Mouse (Mus musculus): ENCODE measurements around the gene Tspo2.
A peak's percentile ranks its signal among the peaks of the same experiment; 100 is the strongest.
"Not testable (repeated sequence)": the region's sequence is repeated elsewhere in the genome, so short reads cannot be mapped to it uniquely, and the experiment has no call there.

Gene Tspo2

DNA sequence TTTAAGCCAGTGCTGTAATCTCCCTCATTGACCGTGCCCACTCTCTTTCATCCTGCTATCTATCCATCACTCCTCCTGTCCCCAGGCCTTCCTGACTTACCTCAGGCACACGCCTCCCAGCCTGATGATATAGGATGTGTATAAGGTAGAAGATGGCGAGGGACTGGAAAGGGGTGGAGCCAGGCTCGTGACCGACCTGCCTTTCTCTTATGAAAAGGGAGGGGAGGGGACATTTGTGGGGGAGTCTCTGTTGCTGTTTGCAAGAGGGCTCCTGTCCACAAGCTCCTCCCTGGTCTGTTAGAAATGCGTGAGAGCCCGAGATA is at the start of gene Tspo2:
TSS of gene Tspo2 (minus strand) at position 170 of the 323 bp plus-strand sequence.
- DNase-seq (ENCODE audit: inconsistent ontology term) = no peak

DNA sequence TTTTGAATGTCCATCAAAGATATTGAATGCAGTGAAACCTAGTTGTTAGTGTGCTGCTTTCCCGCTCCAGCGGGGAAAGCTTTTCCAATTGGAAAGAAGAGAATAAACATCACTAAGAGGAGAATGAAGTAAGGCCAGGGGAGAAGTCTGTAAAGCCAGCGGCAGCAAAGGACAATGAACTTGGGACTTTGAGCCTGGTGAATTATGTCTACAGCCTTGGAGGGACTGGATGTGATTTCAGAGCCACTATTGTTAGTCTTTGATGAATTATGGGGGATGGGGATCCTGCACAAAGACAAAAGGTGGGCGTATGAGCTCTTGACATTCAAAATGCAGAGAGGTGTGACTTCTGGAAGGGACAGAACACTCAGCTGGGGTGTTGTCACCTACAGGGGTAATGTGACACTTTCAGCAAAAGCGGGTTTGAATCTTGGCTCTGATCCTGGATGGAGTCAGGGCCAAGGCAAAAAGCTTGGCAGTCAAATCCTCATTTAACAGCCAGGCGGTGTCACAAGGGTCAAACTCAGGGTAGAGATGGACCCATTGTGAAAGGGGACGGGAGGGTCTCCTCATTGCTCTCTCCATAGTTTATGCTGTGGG is 49.6 kb upstream of the Tspo2 start:
- DNase-seq (ENCODE audit: inconsistent ontology term) = no peak

DNA sequence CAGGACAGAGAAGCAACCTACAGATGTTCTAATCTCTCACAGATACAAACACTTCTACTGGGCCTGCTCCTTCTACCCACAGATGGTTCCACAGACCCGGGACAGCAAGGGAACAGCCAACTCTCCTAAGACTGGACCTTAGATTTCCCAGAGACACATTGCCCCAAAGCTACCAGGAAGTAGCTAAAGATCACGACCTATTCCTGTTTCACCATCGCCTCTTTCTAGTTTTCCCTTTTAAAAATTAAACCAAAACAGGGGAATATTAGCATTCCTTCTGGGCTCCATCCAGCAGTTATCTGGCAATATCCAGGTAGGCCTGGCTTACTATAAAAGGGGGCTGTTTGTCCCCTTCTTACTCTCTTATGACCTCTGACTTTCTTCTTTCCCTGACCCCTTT is 46.7 kb upstream of the Tspo2 start:
- DNase-seq (ENCODE audit: inconsistent ontology term) = no peak

DNA sequence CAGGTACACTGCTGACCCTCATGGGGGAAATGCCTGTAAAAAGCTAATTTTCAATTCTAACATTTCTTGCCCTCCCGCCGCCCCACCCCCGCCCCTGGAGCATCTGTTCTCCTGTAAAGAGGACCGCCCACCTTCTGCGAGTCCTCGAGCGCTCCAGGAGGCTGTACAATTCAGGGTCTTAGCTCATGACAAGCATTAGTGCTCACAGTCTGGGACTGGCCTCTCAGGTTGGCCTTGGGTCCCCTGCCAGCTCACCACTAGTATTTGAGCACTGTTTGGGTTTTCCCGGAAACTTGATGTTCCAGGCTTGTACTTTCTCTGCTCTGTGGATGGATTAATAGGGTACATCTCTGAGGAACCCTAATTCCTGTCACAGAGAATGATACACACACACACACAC is 42.7 kb upstream of the Tspo2 start:
- no peak for DNase-seq (ENCODE audit: inconsistent ontology term)

DNA sequence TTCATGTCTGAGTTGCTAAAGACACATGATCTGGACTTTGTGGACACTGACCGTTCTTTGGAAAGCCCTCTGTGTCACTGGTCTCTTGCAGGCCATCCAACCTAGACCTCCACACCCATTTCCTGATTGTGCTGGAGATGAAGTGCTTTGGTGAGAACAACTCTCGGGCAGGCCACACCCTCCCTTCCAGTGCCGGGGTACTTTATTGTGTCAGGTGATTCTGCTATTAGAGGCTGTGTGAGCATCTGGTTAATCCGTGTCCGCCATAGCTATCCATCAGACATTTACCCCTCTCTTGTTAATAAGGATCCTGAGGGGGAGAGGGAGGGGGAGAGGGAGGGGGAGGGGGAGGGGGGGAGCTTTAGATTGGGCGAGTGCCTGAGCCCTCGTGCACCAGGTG is 42.3 kb upstream of the Tspo2 start:
- DNase-seq (ENCODE audit: inconsistent ontology term) = no peak

DNA sequence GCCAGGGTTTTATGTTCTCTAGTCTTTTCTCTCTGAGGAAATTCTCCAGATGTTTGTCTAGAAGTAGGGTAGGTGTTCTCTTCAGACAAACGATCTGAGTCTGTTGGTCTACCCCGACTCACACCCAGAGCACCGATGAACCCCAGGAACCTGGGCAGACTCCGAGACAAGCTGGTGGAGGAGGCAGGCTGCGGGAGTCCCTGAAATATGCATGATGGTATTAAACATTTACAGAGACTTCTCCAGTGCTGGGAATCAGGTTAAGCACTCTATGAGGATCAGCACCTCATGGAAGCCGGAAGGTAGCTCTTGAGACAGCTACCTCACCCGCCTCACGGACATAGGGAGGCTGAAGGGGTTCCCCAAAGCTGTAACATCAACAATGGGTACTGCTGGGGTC is 41.3 kb upstream of the Tspo2 start:
- no peak for DNase-seq (ENCODE audit: inconsistent ontology term)

DNA sequence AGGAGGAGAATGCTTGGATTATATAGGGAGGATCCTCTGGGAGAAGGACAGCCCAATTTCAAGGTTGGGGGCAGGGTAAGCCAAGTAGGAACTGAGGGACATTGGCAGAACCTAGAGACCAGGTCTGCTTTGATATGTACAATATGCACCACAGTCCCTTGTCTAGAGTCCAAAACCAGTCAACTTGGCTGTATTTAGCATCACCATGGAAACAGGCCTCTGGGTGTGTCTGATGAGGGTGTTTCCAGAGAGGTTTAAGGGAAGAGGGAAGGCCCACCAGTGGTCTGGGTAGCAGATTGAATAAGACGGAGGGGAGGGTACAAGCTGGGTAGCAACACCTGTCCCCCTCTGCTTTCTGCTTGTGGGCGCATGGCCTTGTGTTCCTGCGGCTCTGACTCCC is 38.1 kb upstream of the Tspo2 start:
- DNase-seq (ENCODE audit: inconsistent ontology term) = no peak

DNA sequence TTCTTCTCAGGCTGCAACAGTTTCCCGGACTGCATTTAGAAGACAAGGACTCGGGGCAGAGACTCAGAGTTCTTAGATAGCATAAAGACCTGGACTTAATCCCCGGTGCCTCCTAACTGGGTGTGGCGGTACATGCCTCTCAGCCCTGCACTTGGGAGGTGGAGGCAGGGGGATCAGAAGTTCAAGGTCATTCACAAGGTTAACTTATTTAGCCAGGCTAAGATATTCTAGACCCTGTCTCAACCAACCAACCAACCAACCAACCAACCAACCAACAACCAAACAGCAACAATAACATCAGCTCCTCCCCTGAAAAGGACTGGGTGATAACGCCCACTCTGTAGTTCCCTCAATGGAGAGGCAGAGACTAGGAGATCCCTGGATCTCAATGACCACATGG is 32.9 kb upstream of the Tspo2 start:
- DNase-seq (ENCODE audit: inconsistent ontology term) = no peak

DNA sequence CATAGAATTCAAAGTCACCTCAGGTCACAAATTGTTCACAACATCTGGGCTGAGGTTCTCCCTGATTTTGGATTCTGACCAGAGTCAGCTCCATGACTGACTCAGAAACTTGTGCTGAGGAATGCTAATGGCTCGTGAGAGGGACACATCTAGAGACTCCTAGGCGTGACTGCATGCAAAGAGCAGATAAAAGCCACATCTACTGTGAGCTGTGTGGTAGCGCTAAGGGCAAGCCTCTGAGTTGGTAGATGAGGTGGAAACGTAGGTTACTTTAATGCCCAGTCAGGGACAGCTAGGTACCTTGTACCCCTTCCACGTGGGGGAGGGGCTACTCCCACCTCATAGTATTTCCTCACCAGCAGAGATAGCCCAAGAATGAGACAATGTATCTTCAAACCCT is 32.4 kb upstream of the Tspo2 start:
- no peak for DNase-seq (ENCODE audit: inconsistent ontology term)

DNA sequence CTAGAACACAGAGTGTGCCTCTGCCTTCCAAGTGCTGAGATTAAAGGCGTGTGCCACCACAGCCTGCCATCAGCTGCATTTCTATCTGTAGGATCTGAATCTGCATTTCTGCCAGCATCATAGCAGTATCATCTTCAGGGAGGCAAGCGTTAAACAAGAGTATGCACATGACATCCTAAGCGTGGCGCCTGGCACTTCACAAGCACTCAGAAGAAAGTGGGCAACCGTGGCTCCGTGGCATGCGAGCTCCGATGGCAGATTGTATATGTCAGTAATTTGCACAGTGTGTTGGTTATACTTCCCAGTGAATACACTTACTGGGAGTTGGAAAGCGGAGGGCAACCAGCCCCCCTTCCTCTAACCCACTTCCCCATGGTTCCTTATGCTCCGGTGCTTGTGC is 28.6 kb upstream of the Tspo2 start:
- DNase-seq (ENCODE audit: inconsistent ontology term) = no peak

DNA sequence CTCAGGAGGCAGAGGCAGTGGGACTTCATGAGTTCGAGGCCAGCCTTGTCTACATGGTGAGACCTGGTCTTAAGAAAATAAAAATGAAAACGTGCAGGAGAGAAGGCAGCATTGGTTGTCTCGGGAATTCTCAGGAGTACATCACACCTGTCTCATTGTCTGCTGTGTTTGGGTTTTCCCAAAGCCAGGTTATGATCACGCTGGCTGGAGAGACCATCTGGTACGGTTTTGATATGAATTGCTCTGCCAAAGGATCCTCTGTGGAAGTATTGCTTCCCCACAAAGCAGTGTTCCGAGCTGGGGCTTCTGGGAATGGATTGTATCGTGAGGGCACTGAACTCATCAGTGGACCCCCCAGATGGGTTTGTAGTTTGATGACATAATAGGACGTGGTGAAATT is 24.1 kb upstream of the Tspo2 start:
- no peak for DNase-seq (ENCODE audit: inconsistent ontology term)

DNA sequence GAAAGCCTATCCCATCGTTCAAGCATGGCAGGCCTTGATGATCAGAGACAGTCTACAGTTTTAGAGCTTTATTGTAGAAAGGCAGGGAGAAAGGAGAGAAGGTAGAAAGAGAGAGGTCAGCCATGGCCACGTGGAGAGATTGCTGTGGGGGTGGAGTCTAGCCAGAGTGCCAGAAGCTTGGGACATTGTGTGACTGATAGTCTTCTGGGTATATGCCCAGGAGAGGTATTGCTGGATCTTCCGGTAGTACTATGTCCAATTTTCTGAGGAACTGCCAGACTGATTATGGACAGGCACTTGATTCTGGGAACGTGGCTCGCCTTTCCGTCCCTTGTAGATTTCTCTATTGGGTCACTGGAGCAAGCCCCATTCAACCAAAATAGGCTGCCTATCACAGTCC is 23.0 kb upstream of the Tspo2 start:
- DNase-seq (ENCODE audit: inconsistent ontology term) = not testable (repeated sequence)

DNA sequence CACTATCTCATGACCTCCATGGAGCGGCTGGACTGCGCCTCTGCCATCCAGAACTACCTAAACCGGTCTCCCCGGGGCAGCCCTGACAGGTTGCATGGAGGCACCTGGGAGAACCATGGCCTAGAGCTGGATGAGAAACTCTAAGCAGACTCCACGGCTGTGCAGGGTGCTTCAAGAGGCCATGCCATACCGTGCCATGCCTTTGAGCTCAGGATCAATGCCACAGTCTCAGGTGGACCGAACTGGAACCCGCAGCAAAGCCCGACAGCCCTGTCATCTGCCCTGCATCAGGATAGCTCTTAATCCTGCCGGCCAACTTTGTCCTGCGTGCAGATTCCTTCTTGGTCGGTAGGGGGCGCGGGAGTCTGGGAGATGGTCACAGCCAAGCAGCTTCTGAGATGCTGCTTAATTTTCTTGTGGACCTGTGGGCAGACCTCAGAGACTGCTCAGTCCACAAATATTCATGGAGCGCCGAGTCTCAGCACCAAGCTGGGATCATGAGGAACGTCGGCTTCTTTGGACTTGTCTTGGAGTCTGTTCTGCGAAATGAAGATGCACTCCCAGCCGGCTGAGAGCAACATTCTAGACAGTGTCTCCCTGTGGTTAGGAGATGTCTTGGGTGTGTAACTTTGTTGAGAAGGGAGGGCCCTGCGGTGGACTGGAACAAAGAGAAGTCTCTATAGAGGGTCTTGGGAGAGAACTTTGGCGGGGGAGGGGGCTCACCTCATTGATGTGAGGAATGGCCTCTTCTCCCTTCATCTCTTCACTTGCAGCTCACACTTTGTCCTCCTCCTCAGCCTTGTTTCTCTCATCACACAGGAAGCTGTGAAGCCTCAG is 16.3 kb upstream of the Tspo2 start:
- DNase-seq (ENCODE audit: inconsistent ontology term) = peak; percentile 78

DNA sequence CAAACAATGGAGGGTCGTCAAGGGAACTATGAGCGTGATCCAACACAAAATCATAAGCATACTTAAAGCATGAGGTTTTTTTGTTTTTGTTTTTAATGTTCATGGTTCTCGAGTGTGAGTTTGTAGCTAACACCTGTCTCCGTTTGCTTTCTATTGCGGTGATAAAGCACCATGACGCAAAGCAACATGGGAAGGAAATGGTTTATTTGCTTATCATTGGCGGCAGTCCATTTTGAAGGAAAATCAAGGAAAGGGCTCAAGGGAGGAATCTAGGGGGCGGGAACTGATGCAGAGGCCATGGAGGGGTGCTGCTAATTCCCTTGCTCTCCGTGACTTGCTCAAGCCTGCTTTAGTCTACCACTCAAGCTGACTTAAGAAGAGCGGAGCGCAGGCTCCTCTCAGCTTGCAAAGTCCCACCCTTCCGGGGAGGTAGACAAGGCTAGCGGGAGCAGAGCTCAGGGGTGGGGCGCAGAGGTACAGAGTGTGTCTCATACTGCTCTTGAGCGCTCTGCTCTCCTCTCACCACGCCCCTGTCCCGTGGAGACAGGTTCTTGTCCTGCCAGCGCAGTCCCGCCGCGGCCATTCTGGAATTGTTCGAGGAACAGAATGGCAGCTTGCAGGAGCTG is 15.6 kb upstream of the Tspo2 start:
- no peak for DNase-seq (ENCODE audit: inconsistent ontology term)

DNA sequence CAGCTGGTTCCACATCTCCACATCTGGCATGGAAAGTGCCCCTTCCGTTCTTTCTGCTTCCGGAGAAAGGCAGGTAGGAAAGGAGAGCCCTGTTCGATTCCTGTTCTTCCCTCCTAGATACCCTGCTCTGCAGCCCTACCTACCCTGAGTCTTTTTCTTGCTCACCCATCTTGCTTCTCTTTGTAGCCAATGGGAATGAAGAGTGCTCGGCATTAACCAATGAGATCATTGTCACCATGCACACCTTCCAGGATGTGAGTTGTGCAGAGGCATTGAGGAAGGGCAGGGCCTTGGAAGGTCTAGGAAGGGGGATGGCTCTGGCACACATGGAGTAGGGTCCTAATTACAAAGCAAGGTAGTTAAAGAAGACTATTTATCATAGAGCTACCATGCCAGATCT is 12.1 kb upstream of the Tspo2 start:
- DNase-seq (ENCODE audit: inconsistent ontology term) = no peak

DNA sequence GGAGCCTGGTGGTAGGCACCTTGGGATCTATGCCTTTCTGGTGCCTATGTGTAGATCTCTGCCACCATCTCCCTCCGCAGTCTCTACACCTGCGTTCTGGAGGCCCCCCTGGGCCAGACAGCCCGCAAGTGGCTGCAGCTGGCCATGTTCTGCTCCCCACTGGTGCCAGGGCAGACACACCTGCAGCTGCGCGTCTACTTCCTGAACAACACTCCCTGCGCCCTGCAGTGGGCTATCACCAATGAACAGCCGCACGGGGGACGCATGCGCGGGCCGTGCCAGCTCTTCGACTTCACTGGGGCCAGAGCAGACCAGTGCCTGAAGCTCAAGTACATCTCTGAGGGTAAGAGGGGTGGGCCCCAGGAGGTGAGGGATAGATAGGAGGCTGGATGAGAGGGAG is 10.8 kb upstream of the Tspo2 start:
- DNase-seq (ENCODE audit: inconsistent ontology term) = no peak

DNA sequence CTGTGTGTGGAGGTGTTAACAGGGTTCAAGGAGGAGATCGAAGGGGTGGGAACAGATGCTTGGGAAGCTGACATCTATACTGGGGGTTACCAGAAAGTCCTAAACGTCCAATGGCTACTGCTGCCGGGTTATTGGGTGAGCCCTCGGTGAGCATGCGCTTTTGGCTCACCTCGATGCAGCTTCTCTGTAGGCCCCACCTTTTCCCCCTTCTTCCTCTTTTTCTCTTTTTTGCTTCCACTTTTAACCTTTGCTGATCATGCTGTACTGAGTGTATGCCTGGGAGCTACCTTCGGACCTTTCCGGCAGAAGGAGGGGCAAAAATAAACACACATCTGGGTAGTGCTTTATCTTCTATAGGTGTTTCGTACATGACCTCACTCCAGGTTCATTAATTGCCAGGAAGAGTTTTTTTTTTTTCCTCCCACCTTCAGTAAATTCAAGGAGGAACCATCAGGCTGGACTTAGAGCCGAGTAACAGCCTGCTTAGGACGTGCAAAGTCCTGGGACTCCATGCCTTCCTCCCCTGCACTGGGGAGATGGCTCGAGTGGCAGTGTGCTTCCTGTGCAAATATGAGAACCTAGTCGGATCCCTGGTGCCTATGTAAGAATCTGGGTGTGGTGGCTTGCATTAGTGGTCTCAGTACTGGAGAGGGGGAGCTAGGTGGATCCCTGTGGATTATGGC is 6.8 kb upstream of the Tspo2 start:
- DNase-seq (ENCODE audit: inconsistent ontology term) = no peak

DNA sequence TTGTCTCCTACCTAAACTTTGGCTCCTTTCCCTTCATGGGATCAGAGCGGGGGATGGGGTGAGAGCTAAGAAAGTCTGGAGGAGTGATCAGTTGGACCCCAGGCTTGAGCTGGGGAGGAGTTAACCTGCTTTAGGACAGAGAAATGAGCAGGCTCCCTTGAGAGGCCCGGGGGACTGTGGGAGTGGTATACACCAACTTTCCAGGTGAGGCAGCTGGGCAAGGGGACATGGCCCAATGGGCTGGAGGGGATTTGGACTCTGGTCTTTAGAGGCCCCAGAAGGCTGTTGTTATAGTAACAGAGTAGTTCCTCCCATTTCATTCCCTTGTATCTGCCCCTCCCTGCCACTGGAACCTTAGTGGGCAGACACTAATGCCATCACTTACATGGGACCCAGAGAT is 4.6 kb upstream of the Tspo2 start:
- DNase-seq (ENCODE audit: inconsistent ontology term) = no peak

DNA sequence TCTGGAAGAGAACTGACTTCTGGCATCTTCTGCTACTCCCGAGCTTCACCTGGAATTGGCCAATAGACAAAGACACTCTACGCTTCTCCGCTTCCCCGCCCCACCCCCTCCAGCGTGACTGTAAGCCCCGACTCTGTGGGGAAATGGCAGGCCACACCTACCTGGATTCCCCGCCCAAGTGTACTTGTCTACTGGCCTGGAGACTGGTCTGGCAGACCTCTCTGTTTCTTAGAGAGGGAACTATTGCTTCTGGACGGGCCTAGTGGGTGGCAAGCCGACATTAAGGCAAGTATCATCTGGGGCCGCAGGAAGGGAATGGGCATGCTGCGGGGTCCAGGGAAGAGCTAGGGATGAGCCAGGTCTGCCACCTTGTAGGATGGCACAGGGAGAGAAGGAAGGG is 3.4 kb upstream of the Tspo2 start, which contains the start of gene Unc5cl:
TSS of gene Unc5cl (plus strand) at position 214 of the 400 bp plus-strand sequence.
- no peak for DNase-seq (ENCODE audit: inconsistent ontology term)

DNA sequence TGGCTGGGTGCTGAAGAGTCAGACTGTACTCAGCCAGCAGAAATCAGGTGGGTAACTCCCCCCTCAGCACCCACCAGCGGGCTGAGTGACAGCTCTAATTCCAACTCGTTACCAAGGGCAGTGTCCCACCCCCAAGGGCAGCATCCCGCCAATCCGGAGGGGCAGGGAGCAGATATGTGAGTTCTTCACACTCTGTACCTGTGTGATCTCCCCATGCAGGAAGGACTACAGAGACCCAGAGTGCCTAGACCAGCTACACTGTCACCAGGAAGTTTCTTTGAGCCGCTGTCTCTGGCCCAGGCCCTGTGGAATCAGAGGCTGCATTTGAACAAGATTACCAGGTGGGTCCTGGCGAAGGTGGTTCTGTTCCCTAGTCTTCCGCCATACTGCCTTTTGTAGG is 2.9 kb upstream of the Tspo2 start:
- DNase-seq (ENCODE audit: inconsistent ontology term) = no peak

DNA sequence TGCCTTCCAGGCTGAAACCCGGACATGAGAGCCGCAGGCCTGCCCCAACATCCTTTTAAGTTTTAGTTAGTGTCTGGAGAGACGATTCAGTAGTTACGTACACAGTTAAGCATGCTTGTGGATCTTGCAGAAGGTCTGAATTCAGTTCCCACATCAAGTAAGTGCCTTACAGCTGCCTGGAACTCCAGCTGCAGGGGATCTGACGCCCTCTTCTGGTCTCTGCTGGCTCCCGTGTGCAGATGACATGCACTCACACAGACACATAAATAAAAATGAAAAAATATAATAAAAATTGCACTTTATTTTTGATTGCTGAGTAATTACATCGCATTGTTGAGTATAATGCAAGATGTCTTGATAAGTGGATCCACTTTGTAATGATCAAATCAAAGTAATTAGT is 2.2 kb upstream of the Tspo2 start:
- no peak for DNase-seq (ENCODE audit: inconsistent ontology term)

DNA sequence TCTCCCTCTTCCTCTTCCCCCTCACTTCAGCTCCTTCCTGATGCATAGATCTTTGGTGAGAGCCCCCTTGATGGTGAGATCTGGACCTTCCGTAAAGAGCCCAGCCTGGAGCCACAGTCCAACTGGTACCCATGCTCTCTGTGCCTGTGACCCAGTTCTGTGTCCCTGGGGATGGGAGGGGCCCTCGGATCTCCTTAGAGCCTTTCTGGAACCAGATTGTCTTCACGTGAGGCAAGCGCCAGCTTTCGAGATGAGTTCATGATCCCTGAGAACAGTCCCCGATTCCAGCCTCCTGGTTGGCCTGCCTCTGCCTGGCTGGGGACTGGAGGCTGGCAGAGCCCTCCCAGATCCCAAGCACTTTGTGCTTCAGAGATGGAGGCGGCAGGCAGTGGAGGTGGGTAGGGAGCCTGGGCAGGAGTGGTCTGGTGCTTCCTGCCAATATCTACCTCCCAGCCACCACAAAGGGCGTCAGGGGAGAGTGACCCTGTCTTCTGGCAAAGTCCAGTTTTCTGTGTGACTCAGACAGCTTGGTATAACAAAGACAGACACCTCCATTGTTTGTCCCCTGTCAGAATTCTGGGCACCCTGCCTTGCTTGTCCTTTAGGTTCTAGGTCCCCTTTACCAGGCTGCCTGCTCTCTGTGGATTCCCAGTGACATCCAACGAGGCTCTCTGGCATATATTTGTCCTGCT is 577 bp upstream of the Tspo2 start:
- DNase-seq (ENCODE audit: inconsistent ontology term) = peak; percentile 82

Data from Muller cell, postnatal 12 days (primary cell).